Mouse (Mus musculus) B cell, adult 62 days (primary cell): ENCODE measurements around the gene Rab12. TPM values are rescaled to one million over a fixed set of nuclear protein-coding genes. Genes with fewer than 3 reads are reported as not detected.

Experiments
- total RNA-seq: library from RNA; stranded (reverse); gene quantifications from 4 replicates; pipeline ENCODE4 v1.2.4, GENCODE M21; 2023

The Rab12 gene
- 40.2 to 47.8 TPM (median 44.1 TPM) in 4 replicates for total RNA-seq

GRCm38 (mm10) chr17:66519554-66520553, at the start of gene Rab12:
Rab12 (minus strand) TSS chr17:66519729.

GRCm38 (mm10) chr17:66449460-66450341, 69.8 kb downstream of the Rab12 start, which contains the start of gene Mtcl1:
Mtcl1 (minus strand) TSS chr17:66449750.

Other genes starting within 250 kb of the Rab12 start
- gene Mtcl1, start 70.0 kb downstream of the Rab12 start, total RNA-seq = not detected in 4 replicates
- gene Themis3, start 74.9 kb upstream of the Rab12 start, total RNA-seq = 0.21 to 0.46 TPM in 2 of 4 replicates, not detected in the others